Mouse (Mus musculus) inflammation-experienced regulatory T-cells, adult 6 months (primary cell): ENCODE measurements around the gene Cftr. TPM values are rescaled to one million over a fixed set of nuclear protein-coding genes. Genes with fewer than 3 reads are reported as not detected.

Source experiments
- ATAC-seq: one replicate; pipeline ENCODE4 v1.8.0; 2017
- polyA plus RNA-seq, 3 experiments: library from polyadenylated mRNA; unstranded; fragments of 100-300 nt; shearing (Covaris generic); gene quantifications; one replicate each; pipeline ENCODE4 v1.2.1; 2017

Cftr gene
- polyA plus RNA-seq, 3 experiments from 2014 or later: not detected

DNA sequence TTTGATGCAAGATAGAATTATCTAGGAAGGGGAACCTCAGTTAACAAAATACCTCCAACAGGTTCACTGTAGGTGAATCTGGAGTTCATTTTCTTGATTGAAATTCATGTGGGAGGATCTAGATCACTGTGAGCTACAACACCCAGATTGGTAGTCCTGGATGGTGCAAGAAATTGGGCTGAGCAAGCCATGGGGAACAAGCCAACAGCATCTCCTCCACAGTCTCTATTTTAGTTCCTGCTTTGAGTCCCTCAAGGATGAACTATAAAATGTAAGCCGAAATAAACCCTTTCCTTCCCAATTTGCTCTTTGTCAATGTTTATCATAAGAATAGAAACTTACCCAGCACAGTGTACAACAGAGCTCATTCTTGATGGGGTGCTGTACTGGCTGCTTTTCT lies 152.5 kb downstream of the Cftr start:
- ATAC-seq: no peak

DNA sequence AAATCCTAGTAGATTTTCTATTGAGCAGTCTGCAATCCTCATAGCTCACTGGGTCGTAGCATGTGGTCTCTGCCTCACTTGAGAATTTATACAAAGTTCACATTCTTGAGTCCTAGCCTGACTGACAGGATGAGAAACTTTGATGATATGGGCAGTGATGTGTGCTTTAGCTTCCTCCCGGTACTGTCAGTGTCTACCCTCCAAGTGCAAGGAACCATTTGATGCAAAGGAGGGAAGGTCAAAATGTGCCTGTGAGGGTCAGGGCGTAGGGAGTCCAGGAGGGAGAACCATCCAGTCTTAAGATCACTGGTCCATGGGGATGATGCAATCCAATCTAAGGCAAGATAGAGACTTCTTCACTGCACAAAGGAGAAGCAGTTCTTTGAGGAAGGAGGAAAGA lies 164.9 kb downstream of the Cftr start:
- ATAC-seq: no peak

DNA sequence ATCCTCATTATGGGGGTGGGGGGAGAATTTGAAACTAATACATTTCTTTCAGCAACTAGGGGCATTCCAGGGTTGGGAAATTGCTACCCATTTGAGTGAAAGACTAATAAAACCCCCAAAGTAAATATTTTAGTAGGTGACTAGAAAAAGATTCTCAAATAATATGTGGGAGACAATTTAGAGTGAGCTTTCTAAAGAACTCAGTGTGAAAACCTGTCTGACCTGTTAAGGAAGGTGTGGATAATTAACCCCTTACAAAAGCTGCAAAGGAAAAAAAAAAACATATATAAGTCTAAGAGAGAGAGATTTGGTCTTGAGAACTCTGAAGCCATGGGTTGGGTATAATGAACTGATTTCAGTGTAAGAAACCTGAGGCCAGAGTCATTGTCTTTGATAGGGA lies 167.8 kb downstream of the Cftr start:
- ATAC-seq: no peak

DNA sequence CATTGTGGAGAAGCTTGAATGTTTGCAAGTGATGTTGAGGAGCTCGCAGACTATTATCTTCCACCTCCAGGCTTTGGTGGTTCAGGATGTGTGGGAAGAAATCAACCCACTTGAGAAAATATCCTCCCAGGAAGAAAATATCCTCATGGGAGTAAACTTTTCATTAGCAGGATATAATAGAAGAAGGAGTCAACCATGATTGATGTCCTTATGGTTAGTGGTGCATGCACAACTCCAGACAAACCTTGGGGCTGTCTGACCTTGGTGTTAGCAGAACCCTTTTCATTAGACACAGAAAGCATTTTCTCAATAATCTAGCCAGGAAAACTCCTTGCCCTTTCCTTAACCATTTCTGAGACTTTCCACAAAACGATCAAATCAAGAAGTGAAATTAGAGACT lies 173.8 kb downstream of the Cftr start:
- no peak for ATAC-seq

DNA sequence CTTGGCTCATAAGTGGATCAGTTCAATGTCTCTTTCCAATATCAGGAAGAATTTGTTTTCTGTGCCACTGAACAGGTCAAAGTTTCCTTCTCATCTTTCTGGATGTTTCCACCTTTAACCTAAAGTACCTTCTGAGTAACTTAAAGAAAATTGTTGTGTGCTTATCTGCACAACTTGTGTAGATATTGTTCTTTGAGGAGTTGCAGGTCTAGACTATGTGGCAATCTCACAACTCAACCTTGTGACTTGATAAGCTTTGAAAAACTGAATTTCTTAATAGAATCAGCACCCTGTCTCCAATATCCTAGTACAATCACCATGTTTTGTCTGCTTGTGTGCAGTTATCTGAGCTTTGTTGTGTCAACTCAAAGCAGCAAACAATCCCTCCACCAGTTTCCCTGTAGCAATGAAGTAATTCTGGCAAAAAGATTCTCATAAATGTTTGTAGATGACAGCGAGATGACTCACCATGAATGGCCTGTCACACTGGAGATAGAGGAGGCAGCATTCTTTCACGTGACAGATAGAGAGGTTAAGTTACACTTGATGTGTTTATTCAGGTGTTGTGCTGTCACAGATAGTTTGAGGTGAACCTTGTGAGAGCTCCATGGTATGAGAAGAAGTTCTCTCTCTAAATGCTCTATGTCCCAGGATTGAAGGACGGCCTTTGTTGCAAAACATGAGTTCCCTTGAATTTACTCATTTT lies 178.8 kb downstream of the Cftr start:
- no peak for ATAC-seq

DNA sequence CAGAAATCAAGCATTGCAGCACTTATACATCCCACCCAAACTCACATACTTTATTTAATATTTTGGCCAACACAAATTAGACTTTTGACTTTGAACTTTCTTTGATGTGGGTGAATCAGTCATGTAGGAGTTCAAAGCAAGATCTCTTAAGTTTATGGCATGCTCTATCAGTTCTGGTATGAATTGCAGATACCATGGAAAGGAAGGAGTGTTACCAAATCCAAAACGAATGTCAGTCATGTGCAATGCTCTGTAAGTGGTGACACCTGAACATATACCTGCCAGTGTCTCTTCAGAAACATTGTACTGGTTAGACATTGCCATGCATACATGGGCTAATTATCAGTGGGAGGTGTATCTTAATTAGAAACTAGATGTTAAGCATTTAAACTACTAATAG lies 189.7 kb downstream of the Cftr start:
- no peak for ATAC-seq

DNA sequence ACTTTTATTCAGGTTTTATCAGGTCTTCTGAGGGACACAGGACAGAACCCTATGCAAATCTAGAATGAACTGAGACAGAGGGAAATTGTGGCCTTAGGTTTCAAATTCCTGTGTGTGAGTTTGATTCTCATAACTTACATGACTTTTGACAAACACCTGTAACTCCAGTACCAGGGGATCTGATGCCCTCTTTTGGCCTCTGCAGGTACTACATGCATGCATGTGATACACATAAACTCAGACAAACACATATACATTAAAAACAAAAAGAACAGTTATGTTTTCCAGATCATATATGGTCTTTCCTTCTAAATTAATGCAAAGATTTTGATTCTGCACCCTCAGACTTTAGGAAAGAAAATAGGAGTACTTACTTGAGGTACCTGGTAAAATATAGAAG lies 190.5 kb downstream of the Cftr start:
- ATAC-seq: no peak

DNA sequence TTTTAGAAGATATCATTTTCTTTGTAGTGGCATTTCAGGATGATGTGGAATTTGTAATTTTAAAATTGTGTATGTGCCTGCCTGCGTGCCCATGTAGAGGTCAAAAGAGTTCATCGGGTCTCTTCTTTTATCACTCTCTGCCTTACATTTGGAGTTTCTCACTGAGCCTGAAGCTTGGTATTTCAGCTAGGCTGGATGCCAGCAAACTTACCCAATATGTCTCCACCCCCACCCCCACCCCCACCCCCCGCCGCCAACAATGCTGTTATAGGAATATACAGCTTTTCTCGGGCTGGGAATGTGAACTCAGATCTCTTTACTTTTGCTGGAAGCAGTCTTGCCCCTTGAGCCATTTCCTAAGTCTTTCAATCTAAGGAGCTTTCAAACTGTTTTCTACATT lies 191.7 kb downstream of the Cftr start:
- no peak for ATAC-seq

DNA sequence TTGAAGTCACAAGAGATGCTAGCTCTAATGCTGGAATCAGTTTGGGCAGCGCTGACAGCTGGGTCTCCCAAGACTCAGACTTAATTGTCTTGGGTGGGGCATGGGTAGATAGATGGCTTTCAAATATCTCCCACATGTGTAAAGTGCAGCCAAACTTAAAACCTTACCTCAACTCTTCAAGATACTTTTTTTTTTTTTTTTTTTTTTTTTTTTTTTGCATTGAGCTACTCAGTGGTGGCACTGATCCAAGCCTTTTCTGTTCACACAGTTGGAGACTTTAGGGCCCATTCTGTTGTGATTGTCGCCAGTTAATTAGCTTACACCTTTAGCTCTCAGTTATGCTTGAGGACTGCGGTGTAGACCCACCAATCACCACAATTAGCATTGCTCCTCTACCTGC lies 198.6 kb downstream of the Cftr start:
- no peak for ATAC-seq

DNA sequence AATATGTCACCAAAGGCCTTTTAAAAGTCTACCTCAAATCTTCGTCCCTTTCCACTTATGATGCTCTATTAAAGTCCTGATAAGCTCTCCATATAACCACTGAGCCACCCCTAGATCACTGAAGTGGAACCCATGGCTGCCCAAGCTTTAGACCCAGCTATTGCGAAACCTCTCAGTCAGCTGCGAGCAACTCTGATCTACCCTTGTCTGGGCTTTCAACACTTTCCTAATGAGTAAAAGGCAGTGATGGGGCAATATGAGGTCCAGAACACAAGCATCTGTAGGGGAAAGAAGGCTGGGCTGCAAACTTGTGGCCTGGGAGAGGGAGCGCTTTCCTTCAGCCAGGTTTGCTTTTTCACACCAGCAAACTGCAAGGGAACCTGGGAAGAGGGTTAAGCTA lies 199.2 kb downstream of the Cftr start:
- no peak for ATAC-seq

Other genes with a start within 250 kb of the Cftr start
- not detected for gene Wnt2, start 140.1 kb upstream of the Cftr start, polyA plus RNA-seq
- not detected for gene Asz1, start 61.6 kb upstream of the Cftr start, polyA plus RNA-seq